Mouse (Mus musculus): ENCODE results near the gene Rbm20. TPM values are rescaled to one million over a fixed set of nuclear protein-coding genes. Genes with fewer than 3 reads are reported as not detected.

Rbm20 gene
- total RNA-seq, 2 experiments from 2014 or later: 2.1 to 3.0 TPM

DNA sequence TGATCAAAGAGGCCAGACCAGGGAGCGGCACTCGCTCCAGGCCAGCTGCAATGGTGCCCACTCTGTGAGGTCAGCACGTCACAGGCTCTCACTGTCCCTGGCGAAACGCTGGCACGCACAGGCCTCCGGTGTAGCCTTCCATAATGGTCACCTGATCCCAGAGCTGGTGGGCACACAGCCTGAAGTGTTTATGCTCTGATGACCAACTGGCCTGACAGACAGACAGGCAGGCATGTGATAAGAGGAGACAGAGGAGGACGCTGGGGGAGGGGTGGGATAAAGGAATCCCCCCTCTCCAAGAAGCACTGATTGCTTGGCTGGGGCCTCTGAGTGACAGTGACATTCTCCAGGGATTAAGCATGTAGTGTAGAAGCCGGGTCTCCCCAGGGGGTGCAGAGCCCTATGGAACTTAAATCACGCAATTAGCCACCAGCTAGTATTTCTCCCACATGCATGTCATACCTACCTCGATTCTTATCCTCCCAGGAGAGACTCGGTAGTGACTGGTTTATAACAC lies 6.4 kb upstream of the Rbm20 start:
- DNase-seq (ENCODE audit: low spot score in 2 of 2): no peak

DNA sequence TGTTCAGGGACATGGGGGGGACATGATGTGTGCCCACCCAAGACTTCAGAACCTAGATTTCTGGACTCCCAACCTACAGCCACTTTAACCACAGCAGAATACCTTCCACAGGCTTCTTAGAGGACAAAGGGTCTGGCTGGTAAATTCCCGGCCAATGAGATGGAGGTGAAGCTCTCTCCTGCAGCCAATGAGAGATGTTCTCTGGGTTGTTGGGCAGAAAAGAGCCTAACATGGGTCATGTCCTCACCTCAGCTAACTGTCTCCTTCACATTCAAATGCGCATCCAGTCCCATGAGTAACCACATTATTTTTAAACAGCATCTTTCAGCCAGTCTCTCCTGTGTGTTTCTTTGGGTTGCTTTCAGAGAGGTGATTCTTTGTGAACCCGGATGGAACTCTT lies 5.7 kb upstream of the Rbm20 start:
- no peak for DNase-seq (ENCODE audit: low spot score in 2 of 2)

DNA sequence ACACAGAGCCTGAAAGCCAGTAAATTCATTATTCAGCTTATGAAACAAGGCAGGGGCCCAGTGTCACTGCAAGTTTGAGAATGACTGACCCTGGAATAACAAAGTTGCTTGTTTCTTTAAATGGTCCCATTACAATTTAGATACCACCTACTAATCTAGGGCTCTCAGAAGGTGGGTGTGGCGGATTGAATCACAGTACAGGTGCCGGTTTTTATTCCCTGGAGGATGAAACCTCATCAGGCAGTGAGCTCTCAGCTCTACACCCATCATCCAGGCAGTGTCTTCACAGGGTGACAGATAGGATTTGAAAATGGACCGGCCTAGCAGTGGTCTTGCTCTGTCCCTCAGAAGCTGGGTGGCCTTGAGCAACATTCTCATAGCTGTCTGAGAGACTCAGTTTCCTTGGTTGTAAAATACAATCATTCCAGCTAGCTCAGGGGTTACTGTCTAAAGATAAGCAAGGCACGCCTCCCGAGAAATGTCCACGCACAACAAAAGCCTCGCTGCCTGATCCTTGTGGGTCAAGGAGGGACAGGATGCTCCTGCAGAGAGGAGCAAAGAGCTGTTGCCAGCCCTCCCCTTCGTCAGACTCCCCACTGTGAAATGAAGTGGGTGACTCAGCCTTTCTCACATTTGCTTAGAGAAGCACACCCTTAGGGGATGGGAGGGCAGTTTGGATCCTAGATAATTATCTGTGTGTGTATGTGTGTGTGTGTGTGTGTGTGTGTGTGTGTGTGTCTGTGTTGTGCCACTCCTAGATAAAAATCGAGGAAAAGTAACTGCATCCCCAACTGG lies 2.8 kb upstream of the Rbm20 start:
- DNase-seq (ENCODE audit: low spot score in 2 of 2): no peak

DNA sequence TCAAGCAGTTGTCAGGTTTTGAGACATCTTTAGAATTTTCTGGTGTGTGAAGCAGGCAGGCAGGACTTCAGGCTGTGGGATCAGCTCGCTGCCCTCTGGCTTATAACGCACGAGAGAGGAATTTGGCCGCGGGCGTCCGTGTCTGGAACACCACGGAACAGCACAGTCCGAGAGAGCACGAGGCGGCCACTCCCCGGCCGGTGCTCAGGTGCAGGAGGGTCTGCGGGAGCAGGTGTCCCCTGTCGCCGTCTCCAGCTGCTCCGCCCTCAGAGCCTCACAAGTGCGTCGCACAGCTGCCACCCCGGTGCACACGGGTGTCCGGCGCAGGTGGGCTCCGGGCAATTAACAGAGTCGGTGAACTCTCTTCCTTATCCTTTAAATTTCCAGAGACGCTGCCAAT lies 878 bp upstream of the Rbm20 start:
- DNase-seq (ENCODE audit: low spot score in 2 of 2): no peak

DNA sequence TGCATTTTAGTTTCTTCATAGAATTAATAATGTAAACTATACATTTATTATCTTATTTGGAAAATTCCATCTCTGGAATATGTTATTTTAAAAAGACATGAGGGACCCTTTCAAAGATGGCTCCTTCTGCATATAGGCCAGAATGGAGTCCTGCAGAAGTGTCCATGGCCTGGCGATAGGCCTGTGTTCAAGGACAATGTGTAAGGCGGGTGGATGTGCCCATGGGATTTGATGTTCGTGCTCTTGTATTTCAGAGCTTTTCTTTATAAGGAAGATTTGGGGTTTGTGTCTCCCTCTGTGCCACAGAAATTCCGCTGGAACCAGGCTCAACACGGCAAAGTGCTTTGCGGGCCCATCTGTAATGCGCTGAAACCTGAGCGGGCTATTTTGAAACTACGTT lies 2.1 kb downstream of the Rbm20 start:
- DNase-seq (ENCODE audit: low spot score in 2 of 2): no peak

DNA sequence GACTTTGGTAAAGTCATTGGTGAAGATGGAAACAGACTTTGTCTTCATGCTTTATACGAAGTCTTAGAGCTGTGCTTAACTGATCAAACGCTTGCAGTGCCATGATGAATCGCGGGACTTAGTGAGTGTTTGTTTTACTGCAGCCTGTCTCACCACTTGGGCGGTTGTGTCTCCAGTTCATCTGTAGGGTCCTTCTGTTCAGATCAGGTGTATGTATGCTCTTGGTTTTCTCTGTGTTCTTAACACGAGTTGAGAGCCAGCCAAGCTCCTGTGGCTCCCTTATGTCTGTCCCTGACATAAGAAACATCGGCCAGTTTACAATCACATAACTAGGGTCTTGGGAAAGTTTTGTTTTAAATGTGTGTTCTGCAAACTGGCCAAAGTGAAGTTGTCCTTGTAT lies 2.9 kb downstream of the Rbm20 start:
- DNase-seq (ENCODE audit: low spot score in 2 of 2): no peak

DNA sequence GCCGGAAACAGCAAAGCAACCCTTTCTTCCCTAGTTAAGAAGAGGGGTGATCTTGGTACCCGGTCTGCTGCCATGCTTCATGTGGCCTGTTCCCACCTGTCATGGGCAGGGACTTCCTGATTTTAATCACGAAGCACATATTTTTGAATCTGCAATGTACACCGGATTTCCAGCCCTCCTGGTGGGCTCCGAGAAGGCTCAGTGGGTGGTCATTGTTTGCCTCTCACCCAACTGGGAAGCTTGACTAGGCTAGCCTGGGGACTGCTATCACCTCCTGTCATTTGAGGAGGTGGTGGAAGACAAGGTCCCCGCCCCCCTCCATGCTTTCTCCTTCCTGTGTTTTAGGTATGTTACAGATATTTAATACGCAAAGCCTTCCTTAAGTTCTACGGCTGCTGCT lies 5.3 kb downstream of the Rbm20 start:
- DNase-seq (ENCODE audit: low spot score in 2 of 2): no peak

DNA sequence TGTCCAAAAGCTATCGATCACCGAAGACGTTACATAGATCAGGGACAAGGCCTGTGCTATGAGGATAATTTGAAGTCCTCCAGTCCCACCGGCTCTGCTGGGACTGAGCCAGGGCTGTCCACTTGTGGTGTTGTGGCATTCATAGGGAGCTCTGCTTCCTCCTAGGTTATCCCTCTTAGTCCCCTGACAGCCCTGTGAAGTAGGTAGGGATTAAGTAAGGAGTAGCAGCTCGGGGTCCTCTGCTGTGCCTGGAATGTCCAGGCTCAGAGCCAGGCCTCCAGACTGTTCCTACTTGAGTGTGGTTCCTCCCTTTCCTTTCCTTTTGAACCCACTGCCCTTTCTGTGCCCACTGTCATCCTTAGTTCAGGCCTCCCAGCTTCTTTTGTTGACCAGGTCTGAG lies 10.5 kb downstream of the Rbm20 start:
- no peak for DNase-seq (ENCODE audit: low spot score in 2 of 2)

DNA sequence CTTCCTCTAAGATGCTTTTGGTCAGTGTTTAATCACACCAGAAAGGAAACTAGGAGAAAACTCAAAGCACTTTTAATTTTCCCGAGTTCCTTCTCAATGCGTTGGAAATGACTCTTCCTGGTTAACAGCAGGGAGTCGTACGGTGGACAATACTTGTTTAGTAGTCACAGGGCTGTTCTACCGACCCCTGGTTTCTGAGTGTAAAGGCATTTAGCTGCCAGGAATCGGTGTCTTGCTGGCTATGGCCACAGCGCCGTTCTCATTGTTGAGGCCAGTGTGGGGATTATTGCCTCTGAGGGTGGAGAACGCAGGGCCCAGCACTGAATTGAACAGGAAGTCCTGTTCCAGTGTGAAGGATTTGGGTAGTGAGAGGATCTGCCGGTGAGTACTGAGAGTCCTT lies 13.7 kb downstream of the Rbm20 start:
- no peak for DNase-seq (ENCODE audit: low spot score in 2 of 2)

DNA sequence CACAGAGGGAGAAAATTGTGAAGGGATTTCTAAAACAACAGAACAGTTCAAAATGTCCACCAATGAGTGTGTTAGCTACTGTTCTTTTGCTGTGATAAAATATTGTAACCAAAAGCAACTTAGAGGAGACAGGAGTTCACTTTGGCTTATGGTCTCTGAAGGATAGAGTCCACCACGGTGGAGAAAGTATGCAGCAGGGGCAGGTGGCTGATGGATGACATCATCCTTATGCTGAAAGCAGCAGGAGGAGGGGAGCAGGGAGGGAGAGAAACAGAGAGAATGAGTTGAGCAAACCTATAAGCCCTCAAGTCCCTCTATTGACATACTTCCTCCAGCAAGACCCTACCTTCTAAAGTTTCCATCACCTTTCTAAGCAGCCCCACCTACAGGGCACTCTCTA lies 16.9 kb downstream of the Rbm20 start:
- DNase-seq (ENCODE audit: low spot score in 2 of 2): no peak

DNA sequence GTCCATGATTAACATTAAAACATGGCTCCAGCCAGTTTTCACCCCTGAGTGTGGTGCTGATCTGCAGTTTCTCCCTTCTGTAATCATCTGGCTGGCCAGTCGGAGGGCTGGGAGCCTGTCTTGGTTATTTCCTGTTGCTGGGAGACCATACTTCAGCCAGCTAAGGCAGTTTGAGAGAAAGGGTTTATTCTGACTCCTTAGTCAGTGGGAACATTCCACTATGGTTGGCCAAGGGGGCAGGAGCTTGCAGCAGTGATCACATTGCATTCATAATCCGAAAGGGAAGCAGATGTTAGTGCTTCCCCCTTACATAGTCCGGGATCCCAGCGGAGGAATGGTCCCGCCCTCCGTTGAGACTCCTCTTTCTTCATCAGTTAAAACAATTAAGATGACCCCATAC lies 19.0 kb downstream of the Rbm20 start:
- no peak for DNase-seq (ENCODE audit: low spot score in 2 of 2)

DNA sequence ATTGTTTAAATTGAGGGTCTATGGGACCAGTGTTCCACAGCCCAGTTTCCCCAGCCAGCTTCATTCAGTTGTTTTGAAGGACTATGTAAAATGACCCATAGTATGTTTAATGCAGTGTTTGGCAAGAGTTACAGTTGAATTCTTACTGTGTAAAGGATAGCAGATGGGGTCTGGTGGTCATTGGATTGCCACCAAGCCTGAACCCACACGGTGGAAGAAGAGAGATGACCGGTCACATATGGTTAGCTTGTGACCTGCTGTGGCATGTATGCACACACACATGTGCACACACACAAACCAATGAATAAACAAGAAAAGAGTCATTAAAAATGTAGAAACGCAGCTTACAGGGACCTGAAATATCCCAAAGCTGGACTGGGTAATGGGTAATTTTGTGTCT lies 19.5 kb downstream of the Rbm20 start:
- DNase-seq (ENCODE audit: low spot score in 2 of 2): no peak

DNA sequence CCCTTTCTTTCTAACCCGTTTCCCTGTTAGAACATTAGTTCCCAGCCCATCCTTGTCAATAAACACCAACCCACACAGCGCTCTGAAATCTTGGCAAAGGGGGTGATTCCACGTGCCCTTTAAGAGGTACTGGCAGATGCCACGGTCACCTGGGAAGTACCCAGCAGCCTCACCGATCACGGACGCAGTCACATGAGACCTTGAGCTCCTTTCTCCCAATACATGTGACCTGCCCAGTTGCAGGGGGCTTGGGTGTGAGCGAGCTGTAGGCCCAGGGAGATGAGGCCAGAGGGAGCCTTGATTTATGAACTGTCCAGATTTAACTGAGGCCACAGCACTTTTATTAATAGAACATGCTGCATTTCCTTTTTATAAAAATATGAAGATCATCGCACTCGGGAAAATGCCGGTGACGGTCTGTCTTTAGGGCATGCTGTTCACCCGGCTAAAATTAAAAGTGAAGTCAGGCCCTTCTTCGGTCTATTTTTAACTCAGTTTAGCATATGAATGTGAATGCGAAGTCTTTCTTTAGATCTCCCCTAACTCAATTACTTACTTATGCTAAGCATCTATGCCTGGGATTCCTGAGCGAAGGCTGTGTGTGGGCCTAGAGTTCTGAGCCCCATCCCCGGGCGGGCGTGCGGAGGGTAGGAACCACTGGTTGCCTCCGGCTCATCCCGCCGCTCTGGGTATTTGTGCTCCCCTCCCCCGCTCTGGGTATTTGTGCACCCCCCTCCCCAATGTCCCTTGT lies 20.4 kb downstream of the Rbm20 start:
- DNase-seq (ENCODE audit: low spot score in 2 of 2): no peak

DNA sequence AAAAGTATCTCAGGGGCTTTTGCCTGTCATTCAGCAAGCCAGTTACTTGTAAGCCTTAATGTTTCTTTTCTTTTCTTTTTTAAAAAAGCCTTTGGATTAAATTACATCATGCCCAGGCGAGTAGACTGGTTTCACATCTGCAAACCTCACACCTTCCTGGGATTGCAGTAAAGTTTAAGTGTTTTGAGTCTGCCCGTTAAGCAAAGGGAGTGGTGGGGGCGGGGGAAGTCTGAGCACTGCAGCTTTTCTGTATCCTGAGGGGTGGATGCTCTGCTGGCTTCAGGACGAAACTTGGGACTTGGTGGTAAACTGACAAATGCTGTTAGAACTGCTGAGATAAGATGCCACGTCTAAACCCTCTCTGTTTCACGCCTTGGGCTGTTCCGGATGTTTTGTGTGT lies 22.6 kb downstream of the Rbm20 start:
- no peak for DNase-seq (ENCODE audit: low spot score in 2 of 2)

DNA sequence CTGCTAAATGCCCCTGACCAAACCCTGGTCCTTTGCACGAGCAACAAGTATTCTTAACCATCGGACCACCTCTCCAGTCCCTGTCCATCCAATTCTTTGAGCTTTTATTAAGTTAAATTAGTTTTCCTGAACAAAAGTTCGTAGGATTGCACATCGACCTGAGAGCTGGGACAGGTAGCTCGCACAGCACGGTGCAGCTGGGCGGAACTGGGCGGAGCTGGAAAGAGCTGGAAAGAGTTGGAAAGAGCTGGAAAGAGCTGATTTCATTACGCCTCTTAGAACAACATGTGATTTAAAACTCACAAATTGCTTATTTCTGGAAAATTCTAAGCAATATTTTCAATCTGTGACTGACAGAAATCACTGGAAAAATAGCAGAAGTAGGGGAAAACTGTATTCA lies 24.3 kb downstream of the Rbm20 start:
- DNase-seq (ENCODE audit: low spot score in 2 of 2): no peak

DNA sequence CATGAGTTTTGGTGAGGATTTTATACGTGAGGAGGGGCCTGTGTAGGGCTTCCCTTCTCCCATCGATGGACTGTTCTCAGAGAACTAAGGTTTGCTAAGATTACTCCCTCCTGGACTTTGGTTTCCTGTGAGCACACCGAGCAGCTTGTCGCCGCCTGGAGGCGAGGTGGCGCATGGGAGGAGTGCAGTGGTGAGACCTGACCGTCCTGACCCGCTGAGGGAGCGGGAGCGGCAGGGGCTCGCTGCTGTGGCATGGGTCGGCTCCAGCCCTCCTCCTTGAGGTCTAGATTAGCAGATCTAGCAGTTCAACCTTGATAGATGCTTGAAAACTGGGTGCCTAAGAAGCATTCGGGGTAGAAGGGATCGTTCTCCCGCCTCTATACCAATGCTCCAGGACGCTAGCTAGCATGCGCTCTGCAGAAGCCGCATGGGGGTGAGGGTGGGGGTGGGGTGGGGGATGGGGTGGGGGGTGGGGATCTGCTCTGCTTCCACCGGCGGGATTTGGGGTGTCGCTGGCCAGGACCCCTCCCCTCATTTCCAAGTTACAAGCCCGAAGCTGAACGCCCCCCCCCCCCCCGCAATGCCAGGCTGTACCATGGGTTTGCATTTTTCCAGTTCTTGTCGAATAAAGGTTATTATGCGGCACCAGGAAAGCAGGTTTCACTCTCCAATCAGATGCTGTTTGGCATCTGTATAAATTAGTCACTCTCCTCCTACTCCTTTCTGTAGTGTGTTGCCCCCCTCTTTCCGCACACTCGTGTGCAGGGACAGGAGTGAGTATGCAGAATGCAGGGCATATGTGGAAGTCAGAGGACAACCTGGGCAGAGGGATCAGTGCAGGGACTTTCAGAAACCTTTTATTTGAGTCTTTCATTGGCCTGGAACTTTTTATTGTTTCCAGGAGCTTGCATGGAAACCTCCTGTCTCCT lies 28.1 kb downstream of the Rbm20 start:
- peak; percentile 68 to 80 for DNase-seq (ENCODE audit: low spot score in 2 of 2)

DNA sequence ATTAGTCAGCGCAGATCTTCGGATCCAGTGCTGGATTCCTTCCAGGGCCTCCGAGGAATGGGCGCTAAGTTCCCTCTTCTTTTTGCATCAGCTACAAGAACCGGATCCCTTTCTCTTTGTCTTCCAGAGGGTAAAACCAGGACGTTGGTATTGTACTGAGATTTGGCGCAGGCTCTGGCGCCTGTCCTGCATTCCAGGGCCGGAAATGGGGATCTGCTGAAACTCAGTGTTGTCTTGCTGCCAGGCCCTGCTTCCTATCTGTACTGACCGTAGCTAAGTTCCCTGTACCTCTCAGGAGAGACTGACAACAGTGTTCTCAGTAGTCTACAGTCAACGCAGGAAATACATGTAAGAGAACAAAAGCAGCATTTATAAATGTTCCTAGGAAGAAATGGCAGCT lies 31.3 kb downstream of the Rbm20 start:
- no peak for DNase-seq (ENCODE audit: low spot score in 2 of 2)

DNA sequence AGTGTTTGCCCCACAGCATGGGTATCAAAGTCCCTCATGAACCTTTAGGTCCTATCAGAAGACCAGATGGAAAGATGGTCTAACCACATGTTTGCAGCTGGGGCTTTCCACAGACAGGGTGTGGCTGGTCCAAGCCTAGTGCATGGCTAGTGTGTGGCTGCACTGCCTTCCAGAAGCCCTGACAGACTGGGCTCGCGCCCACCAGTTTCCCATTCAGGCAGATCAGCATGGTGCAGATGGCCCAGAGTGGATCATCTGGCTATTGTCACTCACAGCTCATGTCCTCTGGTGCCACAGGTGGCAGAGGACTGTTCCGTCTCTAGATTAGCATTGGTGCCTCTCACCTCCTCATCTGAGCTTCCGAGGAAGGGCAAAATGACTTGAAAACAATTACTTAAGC lies 33.8 kb downstream of the Rbm20 start:
- peak; percentile 45 to 51 for DNase-seq (ENCODE audit: low spot score in 2 of 2)

DNA sequence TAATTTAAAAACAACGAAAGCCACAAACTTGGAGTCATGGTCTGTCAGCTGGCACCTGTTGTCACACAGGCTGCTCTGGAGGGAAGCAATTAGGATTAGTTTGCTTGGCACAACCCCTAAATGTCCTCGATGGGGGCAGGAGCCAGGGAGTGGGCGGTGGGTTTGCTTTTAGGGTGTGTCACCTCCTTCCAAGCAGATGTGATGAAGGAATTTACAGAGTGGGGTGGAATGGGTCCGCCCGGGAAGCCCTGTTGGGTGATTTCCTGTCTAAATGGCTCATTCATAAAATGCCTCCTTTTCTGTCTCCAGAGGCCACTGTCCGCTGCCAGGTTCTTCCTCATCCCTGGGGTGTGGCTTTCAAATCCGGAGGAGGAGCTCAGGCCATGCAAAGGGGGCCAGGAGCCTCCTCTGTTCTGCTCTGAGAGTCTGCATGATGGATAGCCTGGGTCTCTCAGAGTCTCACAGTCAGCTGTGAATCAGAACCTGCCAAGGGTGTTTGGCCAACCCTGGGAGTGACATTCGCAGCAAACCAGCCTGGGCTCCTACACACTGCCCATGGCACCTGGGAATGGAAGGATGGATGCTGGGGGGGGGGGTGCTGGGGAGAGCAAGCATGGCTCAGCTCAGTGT lies 34.3 kb downstream of the Rbm20 start:
- DNase-seq (ENCODE audit: low spot score in 2 of 2): no peak

DNA sequence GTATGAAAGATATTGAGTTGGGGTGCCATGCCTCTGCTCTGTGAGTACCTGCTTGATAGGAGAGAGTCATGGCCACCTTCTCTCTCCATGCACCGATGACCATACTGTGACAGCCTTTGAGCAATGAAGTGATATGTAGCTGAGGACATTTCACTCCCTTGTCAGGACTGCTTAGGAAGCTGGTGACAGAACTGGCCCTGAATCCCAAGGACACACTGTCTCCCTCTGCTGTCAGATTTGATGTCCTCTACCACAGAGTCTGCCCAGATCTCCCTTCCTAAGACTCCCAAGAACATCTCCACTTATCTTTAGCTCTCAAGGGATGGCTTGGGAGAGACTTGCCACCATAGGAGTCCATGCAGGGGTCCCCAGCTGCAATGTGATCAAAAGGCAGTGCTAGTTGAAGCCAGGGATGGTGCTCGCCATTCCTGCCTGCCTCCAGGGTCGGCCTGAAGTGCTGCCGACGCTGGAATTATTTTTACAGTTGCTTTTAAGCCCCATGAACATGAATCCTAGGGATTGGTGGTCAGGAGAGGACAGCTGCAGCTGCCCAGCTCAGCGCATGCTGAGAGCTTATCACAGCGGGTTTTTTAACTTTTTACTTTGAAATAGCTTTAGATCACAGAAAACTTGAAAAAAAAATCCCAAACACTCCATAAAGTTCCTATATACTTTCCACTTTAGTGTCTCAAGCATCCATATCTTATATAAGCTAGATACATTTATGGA lies 35.4 kb downstream of the Rbm20 start:
- DNase-seq (ENCODE audit: low spot score in 2 of 2): no peak
